Mouse (Mus musculus) central nervous system, embryonic 18 days (tissue): Measurements from ENCODE around the gene Usp32. TPM values are rescaled to one million over a fixed set of nuclear protein-coding genes. Genes with fewer than 3 reads are reported as not detected.

Experiments
- polyA plus RNA-seq: library from polyadenylated mRNA; depleted of rRNA; stranded (reverse); fragments of >200 nt; gene quantifications from 2 replicates; pipeline ENCODE4 v1.2.3, GENCODE M21; 2012; rRNA removed

The Usp32 gene
- 31.1 and 32.5 TPM in 2 replicates for polyA plus RNA-seq

GRCm38 (mm10) chr11:85139581-85140540, at the start of gene Usp32:
Usp32 (minus strand) TSS chr11:85140161.

DNA sequence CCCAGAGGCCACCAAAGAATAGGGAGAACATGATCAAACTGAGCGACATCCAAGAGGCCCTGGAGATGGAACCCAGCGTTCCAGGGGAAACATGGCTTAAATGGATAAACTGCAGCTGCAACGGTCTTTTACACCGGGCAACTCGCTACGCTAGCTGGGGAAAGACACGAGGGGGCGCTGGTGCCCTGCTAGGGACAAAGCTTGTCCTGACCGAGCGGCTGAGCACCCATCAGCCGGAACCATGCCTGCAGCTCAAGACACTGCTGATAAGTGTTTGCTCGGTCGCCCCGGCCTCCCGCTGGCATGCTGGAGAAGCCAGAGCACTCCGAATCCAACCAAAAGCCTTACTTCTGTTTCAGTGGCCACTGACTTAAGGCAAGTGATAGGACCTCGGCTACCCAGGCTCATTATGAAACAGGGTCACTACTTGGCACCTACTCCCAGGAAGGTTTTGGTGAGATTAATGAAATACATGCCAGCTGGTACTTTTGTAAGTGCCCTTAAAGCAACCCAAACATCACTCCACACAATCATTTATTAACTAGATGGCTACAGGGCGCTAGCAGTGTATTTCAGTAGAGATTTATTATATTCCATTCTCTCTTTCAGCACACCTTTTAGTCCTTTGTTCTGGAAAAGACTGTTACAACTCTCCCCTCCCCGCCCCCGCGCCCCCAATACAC, 30.2 kb upstream of the Usp32 start, which contains the start of gene 1700125H20Rik:
Gene 1700125H20Rik, plus strand, starts transcription at position 347 of the 683 bp plus-strand sequence.

GRCm38 (mm10) chr11:84957591-84958270, 182.2 kb downstream of the Usp32 start, which contains the start of gene Car4:
Car4 (plus strand) TSS chr11:84957786.

Other genes with a start within 250 kb of the Usp32 start
- 44.1 and 49.4 TPM in 2 replicates for gene Znhit3, start 223.8 kb downstream of the Usp32 start, polyA plus RNA-seq
- gene Car4, start 182.4 kb downstream of the Usp32 start, polyA plus RNA-seq: 3.8 and 4.4 TPM in 2 replicates
- gene 1700125H20Rik, start 30.2 kb upstream of the Usp32 start, polyA plus RNA-seq: 0.16 TPM in 1 of 2 replicates, not detected in the other
- 38.8 and 39.2 TPM in 2 replicates for gene Appbp2, start 95.0 kb upstream of the Usp32 start, polyA plus RNA-seq
- 16.0 and 16.7 TPM in 2 replicates for gene Ppm1d, start 171.1 kb upstream of the Usp32 start, polyA plus RNA-seq
- 13.9 and 16.3 TPM in 2 replicates for gene Bcas3, start 213.0 kb upstream of the Usp32 start, polyA plus RNA-seq